Mouse (Mus musculus) kidney, adult 18-20 months (tissue): ENCODE measurements around the gene Adamts17.
A peak's percentile ranks its signal among the peaks of the same experiment; 100 is the strongest.

ENCODE experiments used
- DNase-seq: peaks from one replicate; pipeline ENCODE4 v3.0.0; 2021

Gene Adamts17

DNA sequence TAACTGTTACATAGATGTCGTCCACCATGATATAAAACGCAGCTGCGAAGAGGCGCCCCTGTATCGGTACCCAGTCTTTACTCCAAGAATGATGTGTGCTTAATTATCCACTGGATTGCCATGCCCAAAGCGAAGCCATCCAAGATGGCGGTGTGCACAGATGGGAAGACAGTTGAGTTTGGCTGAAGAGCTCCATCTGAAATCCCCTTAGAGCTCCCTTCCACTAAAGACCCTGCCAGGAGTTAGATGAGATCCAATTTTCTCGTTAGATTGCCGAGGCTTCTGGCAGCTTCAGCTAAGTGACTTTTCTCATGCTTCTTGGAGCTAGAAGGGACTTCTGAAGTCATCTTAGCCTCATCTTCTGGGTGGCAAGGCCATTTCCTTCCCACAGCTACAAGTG, 136.8 kb downstream of the Adamts17 start:
- DNase-seq, result no peak

DNA sequence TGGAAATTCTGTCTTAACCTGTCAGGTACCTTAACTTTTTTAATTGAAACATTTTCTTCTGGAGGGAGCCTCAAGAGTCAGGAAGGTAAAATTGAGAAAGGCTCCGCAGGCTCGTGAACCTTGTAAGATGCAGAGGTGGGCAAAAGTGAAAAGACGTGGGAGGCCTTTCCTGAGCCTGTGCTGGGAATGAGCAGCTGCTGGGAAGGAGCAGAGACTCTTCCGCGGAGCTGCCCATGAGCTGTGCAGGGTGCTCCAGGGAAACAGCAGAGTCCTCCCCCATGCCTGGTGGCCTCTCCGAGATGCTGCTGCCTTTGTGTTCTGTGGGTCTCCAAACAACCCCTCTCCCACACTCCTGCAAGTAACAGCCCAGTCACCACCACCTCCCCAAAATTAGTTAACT, 142.1 kb downstream of the Adamts17 start:
- no peak for DNase-seq

DNA sequence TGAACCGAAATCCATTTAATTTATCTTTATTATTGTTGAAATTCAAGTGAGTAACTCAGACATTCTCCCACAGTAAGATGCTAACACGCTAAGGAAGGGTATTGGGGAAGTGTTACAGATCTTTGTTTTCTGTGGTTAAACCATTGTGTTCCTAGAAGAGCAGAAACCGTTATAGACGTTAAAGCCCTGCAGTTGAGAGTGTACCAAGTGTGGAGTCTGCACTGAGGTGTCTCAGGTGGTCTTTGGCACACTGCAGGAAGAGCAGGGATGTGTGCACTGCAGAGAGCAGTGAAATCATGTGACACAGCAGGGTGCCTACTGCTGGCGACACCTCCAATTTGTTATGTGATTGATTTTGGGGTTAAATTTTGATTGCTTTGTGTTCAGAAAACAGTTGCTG, 142.5 kb downstream of the Adamts17 start:
- no peak for DNase-seq

DNA sequence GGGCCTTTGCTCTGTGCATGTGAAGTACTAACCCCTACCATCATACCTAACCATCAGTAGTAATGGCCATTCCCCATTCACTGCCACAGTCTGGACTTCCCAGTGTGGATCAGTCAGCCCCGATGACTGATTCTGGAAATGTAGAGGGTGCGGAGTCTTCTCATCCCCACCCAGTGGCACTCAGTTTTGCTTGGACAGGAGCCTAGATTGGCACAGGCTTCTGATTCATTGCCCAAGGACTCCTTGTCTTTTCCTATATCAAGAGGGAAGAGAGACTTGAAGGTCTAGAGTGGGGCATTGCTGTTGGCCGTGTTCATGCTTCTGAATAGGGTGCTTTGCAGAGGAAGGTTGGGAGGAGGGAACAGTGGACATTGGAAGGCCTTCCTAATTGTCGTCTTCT, 148.1 kb downstream of the Adamts17 start:
- DNase-seq, result no peak

DNA sequence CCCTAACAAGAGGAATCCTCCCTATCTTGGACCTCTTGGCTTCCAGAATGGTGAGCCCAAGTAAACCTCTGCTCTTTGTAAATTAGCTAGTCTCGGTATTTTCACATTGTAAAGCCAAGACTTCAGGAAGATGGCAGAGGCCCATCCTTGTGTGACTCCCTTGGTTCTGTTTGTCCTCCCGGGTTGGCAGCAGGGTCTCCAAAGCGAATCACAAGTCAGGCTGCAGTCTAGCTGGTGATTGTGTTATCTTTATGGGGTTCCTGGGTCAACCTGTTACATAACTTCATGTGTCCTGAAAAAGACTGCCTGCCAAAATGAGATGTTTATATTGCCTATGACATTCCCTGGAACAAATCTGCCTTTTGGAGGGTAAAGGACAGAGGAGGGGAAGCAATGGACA, 148.9 kb downstream of the Adamts17 start:
- no peak for DNase-seq

DNA sequence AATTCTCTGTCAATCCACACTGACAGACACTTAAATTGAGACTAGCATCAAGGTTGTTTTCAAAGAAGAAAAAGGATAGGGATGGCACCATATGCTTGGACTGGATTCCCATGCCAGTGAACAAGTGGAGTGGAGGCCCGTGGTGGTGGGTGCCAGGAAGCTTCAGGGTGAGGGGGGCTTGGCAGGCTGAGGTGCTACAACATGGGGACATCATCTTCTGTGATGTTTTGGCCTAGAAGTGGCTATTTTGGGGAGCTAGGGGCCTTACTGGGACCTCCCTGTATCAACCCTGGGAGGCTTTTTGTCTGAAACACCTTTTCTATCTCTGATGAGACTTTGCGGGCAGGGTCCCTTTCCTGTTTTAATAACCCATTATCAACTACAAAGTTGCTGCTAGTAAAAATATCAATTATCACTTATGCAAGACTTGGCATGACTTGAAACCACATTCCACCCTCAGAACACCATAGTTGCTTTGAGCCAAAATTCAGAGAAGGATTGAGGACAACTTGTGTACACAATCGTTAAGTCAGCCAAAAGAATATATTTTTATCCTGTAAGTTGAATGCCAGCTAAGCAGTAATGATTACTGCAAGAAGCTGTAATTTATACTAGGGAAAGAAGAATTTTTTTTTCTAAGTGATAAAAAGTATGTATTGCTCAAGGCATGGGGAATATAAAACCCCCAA, 150.0 kb downstream of the Adamts17 start:
- no peak for DNase-seq

DNA sequence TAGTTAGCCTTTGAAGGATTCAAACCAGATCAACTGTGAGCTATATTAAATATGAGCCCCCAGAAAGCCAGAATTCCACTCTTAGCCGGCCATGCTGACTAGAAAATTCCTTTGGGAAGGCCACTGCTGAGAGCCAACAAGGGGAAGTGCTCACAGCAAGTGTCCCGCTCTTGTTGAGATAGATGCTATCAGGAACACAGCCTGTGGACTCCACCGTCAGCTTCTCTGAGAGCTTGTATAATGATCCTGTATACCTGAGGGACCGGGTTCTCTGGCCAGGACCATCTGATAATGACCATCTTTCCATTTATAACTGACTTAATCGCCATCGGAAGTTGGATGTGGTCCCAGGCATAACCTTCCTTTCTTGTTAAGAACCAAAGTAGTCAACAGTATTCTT, 159.3 kb downstream of the Adamts17 start:
- DNase-seq, result no peak

DNA sequence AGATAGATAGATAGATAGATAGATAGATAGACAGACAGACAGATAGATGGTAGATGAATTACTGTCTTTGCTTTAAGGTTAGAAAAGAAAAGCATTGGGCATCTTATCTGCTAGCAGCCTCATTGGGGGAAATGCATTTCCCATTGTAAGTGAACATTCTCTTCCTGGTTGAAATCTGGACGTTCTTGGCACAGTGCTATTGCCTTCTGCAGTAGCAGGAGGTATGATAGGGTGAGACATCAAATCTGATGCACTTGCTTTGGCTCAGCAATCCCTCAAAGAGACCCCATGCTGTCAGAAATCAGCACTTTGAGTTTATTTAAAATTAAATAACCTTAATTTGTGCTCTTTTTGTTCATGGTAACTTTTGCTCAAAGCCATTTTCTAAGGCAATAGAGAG, 164.1 kb downstream of the Adamts17 start:
- no peak for DNase-seq

DNA sequence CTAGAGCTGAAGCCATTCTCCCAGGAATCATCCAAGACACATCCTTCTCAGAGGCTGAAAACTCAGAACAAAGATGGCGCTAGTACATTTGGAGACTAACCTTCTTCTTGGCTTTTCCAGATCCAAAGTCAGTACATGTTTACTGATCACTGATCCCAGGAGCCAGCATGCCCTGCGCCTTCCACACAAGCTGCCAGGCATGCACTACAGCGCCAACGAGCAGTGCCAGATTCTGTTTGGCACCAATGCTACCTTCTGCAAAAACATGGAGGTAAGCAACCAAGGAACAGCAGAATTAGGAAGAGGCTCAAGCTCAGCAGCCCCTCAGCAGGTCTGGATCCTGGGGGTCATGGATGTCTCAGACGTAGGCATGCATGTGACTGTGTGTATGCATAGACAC, 164.7 kb downstream of the Adamts17 start:
- no peak for DNase-seq

DNA sequence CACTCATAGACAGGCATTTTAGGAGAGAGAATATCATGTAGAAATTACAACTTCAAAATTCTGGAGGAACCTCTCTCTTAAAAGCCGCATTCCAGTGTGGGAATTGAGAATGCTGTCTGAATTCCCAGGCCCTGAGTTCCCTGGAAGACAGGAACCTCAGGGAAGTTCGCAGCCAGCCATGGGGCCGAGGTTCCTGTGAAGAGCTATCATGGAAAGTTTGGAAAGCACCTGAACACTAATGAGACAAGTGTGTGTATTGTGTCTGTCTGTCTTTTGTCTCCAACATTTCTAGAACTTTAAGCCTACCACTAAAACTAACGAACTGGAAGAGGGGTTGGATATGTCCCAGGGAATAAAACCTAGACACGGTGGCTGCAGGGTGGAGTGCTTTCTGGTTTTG, 170.3 kb downstream of the Adamts17 start:
- no peak for DNase-seq

DNA sequence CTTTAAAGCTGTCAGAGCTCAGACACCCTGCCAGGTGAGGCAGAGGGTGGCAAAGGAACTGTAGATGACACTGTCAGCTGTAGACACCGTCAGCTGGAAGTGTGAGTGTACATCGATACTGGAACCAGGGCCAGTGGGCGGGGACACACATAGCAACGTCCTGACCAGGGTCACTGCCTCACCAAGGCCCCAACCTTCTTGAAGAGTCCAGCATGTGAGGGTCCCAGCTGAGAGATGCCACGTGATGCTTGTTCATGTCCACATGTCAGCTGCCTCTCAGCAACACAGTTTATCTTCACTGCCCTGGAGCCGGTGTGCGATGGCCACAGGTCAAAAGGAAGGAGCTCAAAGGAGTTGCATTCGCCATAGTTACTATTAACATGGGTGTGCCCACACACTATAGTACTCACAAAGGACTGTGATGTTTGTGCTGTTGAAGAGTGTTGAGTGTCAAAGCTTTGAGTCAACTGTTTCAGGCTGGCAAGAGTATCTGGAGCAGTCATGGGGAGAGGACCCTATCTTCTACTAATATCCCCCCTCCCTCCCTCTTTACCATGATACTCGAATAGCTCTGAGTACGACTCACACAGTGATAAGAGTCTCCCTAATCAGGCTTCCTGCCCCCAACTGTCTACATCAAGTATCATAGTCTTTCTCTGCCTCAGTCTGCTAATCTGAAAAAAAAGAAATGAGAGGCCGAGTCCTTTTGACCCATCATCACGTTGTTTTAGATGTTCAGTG, 172.6 kb downstream of the Adamts17 start:
- no peak for DNase-seq

DNA sequence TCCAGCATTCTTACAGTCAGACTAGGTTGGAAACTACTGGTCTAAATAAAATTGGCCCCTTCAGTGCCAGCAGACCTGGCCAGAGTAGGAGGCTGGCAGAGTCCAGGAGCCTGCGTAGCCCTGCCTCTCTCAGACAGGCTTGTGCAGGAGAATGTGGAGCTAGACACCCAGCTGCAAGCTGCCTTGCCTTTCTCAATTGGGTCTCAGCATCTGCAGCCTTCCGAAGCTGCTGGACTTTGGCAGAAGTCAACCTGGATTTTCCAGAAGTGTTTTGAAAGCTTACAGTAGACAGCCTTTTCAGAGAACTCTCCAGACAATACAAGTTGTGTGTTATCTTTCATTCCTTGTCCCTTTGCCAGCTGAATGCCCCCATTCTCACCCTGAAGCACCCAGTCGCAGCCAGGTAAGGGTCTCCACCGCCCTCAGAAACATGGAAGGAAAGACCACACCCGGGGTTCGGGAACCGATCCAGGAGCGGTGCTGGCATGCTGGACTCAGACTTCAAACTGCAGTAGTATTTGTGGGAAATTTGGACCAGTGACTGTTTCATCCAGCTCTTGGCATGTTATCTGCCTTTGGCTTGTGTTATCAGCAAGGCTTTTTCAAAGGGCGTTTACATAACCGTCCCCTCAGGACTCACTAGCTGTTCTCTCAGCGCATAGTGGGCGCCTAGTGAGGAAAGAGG, 173.8 kb downstream of the Adamts17 start:
- DNase-seq, result no peak

DNA sequence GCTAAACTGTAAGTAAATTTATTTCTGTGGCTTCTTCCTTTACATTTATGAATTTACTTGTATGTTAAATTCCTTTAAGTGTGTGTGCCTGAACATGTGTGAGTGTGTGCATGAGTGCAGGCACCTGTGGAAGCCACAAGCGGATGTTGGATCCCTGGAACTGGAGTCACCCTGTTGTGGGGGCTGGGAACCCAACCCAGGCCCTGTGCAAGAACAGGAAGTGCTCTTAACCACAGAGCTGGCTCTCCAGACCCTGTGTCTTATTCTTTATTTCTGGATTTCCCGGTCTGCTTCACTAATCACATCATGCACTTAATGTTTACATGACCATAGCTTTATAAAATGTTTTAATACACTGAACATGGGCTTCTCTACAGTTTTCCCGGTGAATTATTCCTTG, 180.4 kb downstream of the Adamts17 start:
- DNase-seq, result no peak

DNA sequence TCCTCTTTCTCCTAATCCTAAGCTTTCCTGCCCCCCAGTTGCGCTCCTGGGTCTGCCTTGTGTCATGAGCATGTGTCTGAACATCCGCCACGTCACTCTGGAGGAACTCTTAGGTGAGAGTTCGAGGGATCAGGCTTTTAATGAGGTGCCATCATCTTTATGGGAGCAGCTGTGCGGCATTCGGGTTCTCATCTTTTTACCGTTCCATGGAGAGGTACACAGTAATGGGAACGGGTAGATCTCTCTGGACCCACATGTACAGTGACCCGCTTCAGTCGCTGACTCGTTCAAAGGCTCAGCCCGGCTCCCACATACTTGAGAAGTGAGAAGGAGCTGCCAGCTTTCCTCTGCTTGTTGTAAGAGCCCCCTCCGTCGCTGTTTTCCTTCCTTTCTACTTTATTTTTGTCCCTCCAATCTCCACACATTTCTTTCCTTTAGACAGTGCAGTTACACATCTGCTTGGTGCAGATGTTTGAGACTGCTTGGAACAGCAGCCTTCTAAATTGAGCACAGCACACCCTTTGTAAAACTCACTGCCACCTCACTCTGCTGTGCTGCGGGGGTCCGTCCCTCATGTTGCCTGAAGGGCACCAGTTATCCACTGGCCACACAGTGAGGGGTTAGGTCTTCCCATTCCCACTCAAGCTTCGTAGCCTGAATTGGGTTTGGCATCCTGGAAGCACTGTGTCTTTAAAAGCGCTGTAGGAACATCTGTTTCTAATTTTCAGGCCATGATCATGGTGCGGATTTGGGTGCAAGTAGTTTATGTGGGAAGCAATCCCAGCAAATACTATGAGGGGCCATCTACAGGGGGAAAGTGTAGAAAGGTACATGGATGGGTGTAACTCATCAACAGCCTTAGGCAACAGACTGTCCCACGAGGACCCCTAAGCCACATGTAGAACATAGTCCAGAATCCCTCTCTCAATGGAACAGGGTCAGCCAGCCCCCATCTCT, 186.9 kb downstream of the Adamts17 start:
- no peak for DNase-seq

DNA sequence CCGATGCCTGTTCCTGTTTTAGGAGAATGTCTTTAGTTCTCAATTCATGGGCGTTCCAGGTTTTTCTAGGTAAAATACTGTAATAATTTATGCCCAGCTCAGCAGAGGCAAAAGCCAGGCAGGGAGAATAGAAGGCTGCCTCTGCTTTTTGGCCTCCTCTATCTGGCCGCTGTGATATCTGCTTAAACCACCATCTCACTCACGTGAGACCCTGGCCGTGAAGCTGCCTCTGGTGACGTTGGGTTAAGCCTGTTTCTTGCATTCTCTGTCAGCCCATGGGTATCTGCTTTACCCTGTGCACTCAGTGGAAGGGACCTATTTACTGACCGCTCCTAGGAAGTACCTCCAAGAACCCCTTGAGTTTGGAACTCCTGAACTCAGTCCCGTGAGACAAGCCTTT, 187.7 kb downstream of the Adamts17 start:
- no peak for DNase-seq

DNA sequence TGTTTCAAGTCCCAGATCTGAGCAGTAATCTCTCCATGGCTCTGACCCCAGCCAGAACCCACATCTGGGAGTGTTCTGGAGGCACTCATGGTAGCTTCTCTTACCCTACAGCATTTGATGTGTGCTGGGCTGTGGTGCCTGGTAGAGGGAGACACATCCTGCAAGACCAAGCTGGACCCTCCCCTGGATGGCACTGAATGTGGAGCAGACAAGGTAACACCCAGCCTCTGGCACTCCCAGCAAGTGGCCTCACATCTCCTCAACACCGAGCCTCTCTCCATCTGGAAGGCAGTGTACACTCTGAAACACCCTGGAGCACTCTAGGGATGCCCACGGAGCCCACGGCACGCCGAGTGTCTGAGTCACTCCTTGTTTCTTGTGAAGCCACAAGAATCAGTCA, 188.2 kb downstream of the Adamts17 start:
- no peak for DNase-seq

DNA sequence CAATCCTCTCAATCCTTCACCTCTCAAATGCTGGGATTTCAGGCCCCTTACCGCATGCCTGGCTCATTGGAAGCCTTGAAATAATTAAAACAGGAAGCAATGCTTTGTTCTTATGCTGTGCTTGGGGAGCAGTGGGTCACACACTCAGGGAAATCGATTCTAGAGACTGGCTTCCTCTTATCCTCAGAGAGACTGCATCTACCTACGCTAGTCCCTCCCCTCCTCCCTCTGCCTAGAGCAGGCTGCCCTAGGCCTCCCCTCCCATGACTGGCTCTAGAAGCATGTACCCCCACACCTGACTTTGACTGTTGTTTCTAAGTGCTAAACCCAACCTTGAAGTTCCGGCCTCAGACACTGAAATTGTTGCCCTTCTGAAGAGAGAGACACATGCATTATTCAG, 189.4 kb downstream of the Adamts17 start:
- DNase-seq, result no peak

DNA sequence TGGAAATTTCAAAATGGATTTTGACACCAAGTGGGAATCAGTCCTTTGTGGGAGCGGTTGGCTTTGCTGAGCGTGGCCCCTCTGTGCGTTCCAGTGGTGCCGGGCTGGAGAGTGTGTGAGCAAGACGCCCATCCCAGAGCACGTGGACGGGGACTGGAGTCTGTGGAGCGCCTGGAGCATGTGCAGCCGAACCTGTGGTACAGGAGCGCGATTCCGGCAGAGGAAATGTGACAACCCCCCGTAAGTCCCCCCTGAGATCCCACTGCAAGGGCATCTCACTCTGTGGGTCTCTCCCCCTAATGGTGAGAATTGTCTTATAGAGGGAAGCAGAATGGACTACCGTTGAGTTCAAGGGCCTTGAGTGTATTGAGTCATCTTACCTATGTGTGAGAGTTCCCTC, 189.9 kb downstream of the Adamts17 start:
- DNase-seq, result no peak

DNA sequence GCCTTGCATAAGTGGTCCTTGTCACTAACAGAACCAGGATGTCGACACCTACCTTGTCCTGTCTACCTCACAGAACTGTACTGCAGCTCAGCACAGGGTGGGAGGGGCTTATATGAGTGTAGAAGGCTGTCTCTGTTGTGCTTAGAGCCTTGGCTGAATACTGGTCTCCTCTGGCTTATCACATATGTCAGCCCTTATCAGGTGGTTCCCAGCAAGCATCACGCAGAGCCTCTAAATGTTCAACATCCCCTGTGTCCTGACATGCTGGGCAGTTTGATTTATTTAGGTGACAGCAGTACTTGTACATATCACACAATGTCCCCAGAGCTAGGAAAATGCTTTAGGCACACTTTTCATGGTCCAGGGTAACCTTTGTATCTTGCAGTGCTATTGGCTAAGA, 191.7 kb downstream of the Adamts17 start:
- no peak for DNase-seq

DNA sequence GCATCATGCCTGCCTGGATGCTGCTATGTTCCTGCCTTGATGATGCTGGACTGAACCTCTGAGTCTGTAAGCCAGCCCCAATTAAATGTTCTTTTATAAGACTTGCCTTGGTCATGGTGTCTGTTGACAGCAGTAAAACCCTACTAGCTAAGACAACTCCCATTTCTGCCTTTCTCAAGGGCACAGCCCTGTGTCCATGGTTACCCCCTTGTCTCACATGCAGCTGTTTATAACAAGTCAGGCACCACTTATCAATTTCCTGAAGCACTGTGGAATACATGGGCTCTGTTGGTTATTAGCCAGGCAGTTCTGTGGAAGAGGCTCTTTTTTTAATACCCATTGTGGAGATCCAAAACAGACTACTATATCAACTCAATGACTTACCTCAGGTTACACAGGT, 193.1 kb downstream of the Adamts17 start:
- no peak for DNase-seq

DNA sequence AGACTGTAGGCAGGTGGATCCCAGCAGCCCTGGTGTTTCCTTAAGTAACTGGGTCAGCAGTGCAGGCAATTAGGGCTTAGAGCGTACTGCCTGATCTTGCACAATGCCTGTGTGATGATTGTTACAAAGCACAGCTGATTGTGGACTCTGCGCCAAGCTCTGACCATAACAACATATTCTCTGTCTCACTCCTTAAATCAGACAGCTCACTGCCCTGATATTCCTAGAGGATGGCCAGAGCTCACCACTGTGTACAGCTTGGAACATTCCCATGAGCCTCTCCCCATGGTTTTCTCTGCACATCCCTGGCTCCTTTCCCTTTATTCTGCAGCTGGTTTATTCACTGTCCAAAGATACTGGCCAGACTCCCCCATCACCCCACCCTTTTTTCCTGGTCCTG, 194.8 kb downstream of the Adamts17 start:
- DNase-seq, result peak; percentile 6

DNA sequence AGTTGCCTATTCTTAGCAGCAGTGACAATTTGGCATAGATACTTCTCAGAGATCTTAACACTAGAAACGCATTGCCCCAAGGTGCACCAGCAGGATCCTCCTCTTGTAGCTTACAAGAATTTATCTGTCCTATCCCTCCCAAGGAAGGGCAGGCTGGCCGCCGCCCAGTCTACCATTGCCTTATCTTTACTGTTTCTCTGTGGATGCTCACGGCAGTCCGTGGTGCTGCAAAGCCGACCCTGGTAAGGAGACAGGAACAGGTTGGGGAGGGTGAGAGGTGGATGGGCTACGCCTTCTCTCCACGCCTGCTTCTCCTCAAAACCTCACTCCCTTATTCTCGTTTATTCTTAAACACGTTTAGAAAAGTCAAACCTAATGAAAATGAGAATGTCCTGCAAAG, 195.7 kb downstream of the Adamts17 start:
- no peak for DNase-seq

DNA sequence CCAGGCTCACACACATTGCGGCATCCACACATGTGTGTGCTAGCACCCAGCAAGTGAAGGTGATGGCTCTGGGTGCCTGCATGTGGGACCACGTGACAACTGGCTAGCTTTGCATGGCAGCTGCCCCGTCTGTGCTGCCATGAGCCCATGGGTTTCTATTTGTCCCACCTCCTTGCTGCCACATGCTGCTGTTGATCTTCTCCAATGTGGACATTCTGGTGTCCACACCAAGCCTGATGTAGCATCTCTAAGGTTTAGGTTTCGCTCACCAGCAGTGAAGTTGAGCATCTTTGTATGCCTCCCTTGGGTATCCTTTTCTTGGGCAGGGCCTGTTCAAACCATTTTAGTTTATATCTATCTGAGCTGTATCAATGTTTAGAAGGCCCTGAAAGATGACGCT, 196.1 kb downstream of the Adamts17 start:
- DNase-seq, result no peak
